Mouse (Mus musculus): ENCODE measurements at regions not wholly inside any gene's neighbourhood (a gene's known extent, or its start where the extent isn't known, plus 50 kb on each side); places are given as distances from the start of the nearest gene placed in this dataset.
"Not testable (repeated sequence)": the region's sequence is repeated elsewhere in the genome, so short reads cannot be mapped to it uniquely, and the experiment has no call there.

GRCm38 (mm10) chr2:53605829-53606228 is 414.3 kb downstream of the Arl6ip6 start:
- no peak overlapping the region for H3K27ac ChIP-seq (ENCODE audit: insufficient read depth, low read length)
- H3K4me3 ChIP-seq (ENCODE audit: insufficient read depth, low read length): no peak overlapping the region
- no peaks in the 10 kb centered on the region for H3K4me1 ChIP-seq (ENCODE audit: control insufficient read depth, insufficient read depth, low read length)
- TF ChIP-seq CTCF (IDR thresholded peaks at IDR 0.05; ENCODE audit: extremely low read depth, insufficient read depth, low read length): no peak
- no peak for TF ChIP-seq POLR2A (IDR thresholded peaks at IDR 0.05; ENCODE audit: extremely low read depth, insufficient read depth, low read length)

GRCm38 (mm10) chr2:53619681-53620080 is 428.2 kb downstream of the Arl6ip6 start:
- no peak for TF ChIP-seq POLR2A (IDR thresholded peaks at IDR 0.05; ENCODE audit: extremely low read depth, insufficient read depth, low read length)
- TF ChIP-seq CTCF (IDR thresholded peaks at IDR 0.05; ENCODE audit: extremely low read depth, insufficient read depth, low read length): no peak
- H3K4me1 ChIP-seq (ENCODE audit: control insufficient read depth, insufficient read depth, low read length): no peaks in the 10 kb centered on the region
- H3K4me3 ChIP-seq (ENCODE audit: insufficient read depth, low read length): no peak overlapping the region
- H3K27ac ChIP-seq (ENCODE audit: insufficient read depth, low read length): no peak overlapping the region

DNA sequence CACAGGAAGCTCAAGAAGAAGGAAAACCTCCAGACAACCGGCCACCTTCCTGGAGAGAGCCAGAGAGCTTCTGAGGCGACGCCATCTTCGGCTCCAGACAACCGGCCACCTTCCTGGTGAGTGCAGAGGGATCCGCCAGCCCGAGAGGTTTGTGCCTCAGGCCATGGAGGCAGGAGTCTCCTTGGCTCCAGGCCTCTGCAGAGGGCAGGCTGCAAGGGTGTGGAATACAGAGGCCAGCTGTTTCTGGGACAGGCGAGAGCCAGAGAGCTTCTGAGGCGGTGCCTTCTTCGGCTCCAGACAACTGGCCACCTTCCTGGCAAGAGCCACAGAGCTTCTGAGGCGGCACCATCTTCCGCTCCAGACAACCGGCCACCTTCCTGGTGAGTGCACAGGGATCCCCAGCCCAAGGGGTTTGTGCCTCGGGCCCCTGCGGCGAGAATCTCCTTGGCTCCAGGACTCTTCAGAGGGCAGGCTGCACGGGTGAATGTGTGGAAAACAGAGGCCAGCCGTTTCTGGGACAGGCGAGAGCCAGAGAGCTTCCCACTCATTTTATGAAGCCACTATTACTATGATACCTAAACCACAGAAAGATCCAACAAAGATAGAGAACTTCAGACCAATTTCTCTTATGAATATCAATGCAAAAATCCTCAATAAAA is 441.4 kb downstream of the Arl6ip6 start:
- H3K4me3 ChIP-seq (ENCODE audit: insufficient read depth, low read length); H3K27ac ChIP-seq (ENCODE audit: insufficient read depth, low read length); H3K4me1 ChIP-seq (ENCODE audit: control insufficient read depth, insufficient read depth, low read length): not testable (repeated sequence)

DNA sequence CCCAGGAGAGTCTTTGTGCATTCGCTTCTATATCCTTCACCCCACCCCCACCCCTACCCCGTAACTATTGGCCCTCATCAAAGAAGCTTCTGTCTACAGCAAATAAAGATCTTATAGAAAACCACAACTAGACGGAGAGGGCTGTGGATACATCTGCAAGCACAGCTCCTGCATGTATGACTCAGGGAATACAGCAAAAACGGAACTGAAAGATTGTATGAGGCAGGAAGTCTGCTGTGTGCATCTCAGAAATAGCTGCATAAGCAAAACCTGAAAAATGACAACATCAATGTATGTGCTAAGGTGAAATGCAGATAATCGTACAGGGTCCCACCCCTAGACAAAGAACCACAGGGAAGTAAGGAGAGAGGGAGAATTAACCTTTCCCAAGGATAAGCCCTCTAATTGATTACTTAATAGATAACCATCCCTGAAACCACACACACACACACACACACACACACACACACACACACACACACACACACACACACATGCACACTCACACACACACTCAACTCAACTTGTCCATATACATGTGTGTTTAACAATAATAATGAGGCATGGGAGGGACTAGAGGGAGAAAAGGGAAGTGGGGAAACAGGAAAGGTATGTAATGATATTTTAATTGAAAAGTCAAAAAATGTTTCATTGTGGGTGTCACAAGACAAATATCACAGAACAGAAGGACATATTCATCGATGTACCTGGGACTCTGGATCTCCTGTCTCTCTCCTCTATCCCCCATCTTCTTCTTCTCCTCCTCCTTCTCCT is 416.6 kb downstream of the Rprm start:
- no peak for TF ChIP-seq POLR2A (IDR thresholded peaks at IDR 0.05; ENCODE audit: extremely low read depth, insufficient read depth, low read length)
- TF ChIP-seq CTCF (IDR thresholded peaks at IDR 0.05; ENCODE audit: extremely low read depth, insufficient read depth, low read length): no peak
- Histone ChIP-seq H3K4me1 (ENCODE audit: control insufficient read depth, insufficient read depth, low read length) (no peaks in the 10 kb centered on the region), H3K27ac (ENCODE audit: insufficient read depth, low read length) (no peak overlapping the region), H3K4me3 (ENCODE audit: insufficient read depth, low read length) (no peak overlapping the region)

DNA sequence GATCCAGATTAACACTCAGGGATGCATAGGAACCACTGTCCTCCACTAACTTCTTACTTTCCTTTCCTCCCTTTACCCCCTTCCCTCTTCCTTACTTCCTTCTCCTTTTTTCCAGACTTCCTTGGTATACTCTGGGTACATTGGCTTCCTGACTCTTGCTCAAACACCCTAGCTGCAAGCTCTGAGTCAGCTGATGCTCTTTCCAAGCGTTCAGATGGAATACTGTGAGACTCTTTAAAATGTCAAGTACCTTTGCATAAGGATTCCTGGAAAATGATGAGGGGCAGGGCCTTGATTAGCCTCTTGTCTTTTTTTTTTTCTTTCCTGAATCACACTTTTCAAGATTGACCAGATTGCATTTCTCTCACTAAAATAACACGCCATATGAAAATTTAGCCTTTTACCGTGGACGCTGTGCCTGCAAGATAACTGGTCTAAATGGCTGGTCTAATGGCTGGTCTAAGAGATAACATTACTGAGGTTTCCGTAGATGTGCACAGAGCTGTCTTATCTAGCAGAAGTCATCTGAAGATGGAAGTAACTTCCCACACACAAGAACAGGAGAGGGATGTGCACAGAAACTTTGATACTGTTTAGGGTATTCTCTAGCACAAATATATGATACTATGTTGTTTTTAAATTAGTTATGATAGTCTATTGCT is 404.9 kb downstream of the Rprm start:
- no peak for TF ChIP-seq CTCF (IDR thresholded peaks at IDR 0.05; ENCODE audit: extremely low read depth, insufficient read depth, low read length)
- no peak for TF ChIP-seq POLR2A (IDR thresholded peaks at IDR 0.05; ENCODE audit: extremely low read depth, insufficient read depth, low read length)
- no peaks in the 10 kb centered on the region for H3K4me1 ChIP-seq (ENCODE audit: control insufficient read depth, insufficient read depth, low read length)
- H3K27ac ChIP-seq (ENCODE audit: insufficient read depth, low read length): no peak overlapping the region

DNA sequence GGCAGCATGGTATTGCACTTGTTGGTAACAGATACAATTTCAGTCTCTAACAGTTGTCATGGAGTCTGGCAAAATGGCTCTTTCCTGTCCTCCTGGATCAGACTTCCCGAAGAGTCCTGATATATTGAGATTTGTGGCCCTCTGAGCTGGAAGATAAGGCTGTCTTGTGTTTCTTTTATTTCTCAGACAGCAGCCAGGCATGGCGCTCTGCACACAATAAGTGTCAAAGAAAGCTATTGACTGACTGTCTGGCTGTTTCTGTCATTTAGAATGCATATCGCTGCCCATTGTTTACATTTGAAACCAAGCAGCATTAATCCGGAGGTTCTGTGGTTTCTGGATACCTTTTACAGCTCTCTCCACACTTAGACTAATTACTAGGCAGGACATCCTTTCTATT is 402.8 kb downstream of the Rprm start:
- Histone ChIP-seq H3K27ac (ENCODE audit: insufficient read depth, low read length) (no peak overlapping the region), H3K4me3 (ENCODE audit: insufficient read depth, low read length) (no peak overlapping the region), H3K4me1 (ENCODE audit: control insufficient read depth, insufficient read depth, low read length) (no peaks in the 10 kb centered on the region)
- no peak for TF ChIP-seq CTCF (IDR thresholded peaks at IDR 0.05; ENCODE audit: extremely low read depth, insufficient read depth, low read length)
- no peak for TF ChIP-seq POLR2A (IDR thresholded peaks at IDR 0.05; ENCODE audit: extremely low read depth, insufficient read depth, low read length)

More for the DNA sequence above, 404.9 kb downstream of the Rprm start:
- no peak overlapping the region for H3K4me3 ChIP-seq (ENCODE audit: insufficient read depth, low read length)

GRCm38 (mm10) chr2:53687281-53687680 is 398.1 kb downstream of the Rprm start:
- TF ChIP-seq CTCF (IDR thresholded peaks at IDR 0.05; ENCODE audit: extremely low read depth, insufficient read depth, low read length) (no peak), POLR2A (IDR thresholded peaks at IDR 0.05; ENCODE audit: extremely low read depth, insufficient read depth, low read length) (no peak)
- Histone ChIP-seq H3K27ac (ENCODE audit: insufficient read depth, low read length) (no peak overlapping the region), H3K4me3 (ENCODE audit: insufficient read depth, low read length) (no peak overlapping the region), H3K4me1 (ENCODE audit: control insufficient read depth, insufficient read depth, low read length) (peaks cover 2% of the 10 kb centered on the region; the same call in 1 of the 2 replicates)

GRCm38 (mm10) chr2:53689223-53689880 is 396.0 kb downstream of the Rprm start:
- Histone ChIP-seq H3K4me1 (ENCODE audit: control insufficient read depth, insufficient read depth, low read length) (peaks cover 2% of the 10 kb centered on the region; the same call in 1 of the 2 replicates), H3K4me3 (ENCODE audit: insufficient read depth, low read length) (no peak overlapping the region), H3K27ac (ENCODE audit: insufficient read depth, low read length) (no peak overlapping the region)
- TF ChIP-seq CTCF (IDR thresholded peaks at IDR 0.05; ENCODE audit: extremely low read depth, insufficient read depth, low read length) (no peak), POLR2A (IDR thresholded peaks at IDR 0.05; ENCODE audit: extremely low read depth, insufficient read depth, low read length) (no peak)

GRCm38 (mm10) chr2:53691580-53692118 is 393.7 kb downstream of the Rprm start:
- peaks cover 2% of the 10 kb centered on the region; the same call in 1 of the 2 replicates for H3K4me1 ChIP-seq (ENCODE audit: control insufficient read depth, insufficient read depth, low read length)
- TF ChIP-seq CTCF (IDR thresholded peaks at IDR 0.05; ENCODE audit: extremely low read depth, insufficient read depth, low read length) (no peak), POLR2A (IDR thresholded peaks at IDR 0.05; ENCODE audit: extremely low read depth, insufficient read depth, low read length) (no peak)
- no peak overlapping the region for H3K27ac ChIP-seq (ENCODE audit: insufficient read depth, low read length)
- no peak overlapping the region for H3K4me3 ChIP-seq (ENCODE audit: insufficient read depth, low read length)

All from cortical plate, adult 2 months (tissue).